Mouse (Mus musculus): ENCODE measurements at regions not wholly inside any gene's neighbourhood (a gene's known extent, or its start where the extent isn't known, plus 50 kb on each side); places are given as distances from the start of the nearest gene placed in this dataset.
A peak's percentile ranks its signal among the peaks of the same experiment; 100 is the strongest.

- Histone ChIP-seq H3K4me1 (ENCODE audit: control insufficient read depth in 1 of 2, insufficient read depth in 2 of 2) (no peaks in the 10 kb centered on the region), H3K36me3 (replicated peaks in 1 of 2; ENCODE audit: control insufficient read depth in 1 of 2, insufficient read depth in 1 of 2, low read length in 1 of 2) (no peaks in the 10 kb centered on the region), H3K4me2 (ENCODE audit: insufficient read depth, low read depth, poor library complexity, severe bottlenecking) (no peak overlapping the region), H3K27ac (ENCODE audit: insufficient read depth, low read depth) (no peak overlapping the region), H3K9ac (ENCODE audit: insufficient read depth, low read depth) (no peak overlapping the region), H3K79me2 (replicated peaks; ENCODE audit: control insufficient read depth, extremely low read depth, insufficient read depth, poor library complexity, severe bottlenecking) (no peaks in the 10 kb centered on the region), H3K9me3 (replicated peaks; ENCODE audit: low read length) (no peaks in the 10 kb centered on the region), H3K27me3 (replicated peaks) (no peaks in the 10 kb centered on the region), H3K4me3 (replicated peaks in 1 of 3; ENCODE audit: low read depth in 2 of 3, low read length in 2 of 3, poor library complexity in 1 of 3) (no peak overlapping the region)
- in situ Hi-C loops (cut with MboI; ENCODE audit: low pct_ligation_motif_present, low pct_unique_long_range_greater_than_20kb, low sequenced_read_pairs) (no loop called here), dilution Hi-C loops (cut with MboI; ENCODE audit: extremely low pct_ligation_motif_present, extremely low pct_unique_long_range_greater_than_20kb, low sequenced_read_pairs) (no loop called here)
- DNase-seq (ENCODE audit: extremely low read depth) = peak; percentile 21
- no peak for TF ChIP-seq UBTF (IDR thresholded peaks at IDR 0.05; ENCODE audit: low read depth, low read length)
- no peak for TF ChIP-seq JUND (conservative IDR thresholded peaks at IDR 0.05; ENCODE audit: low read depth, low read length)
- TF ChIP-seq CTCF (conservative IDR thresholded peaks at IDR 0.05 in 1 of 2, IDR thresholded peaks at IDR 0.05 in 1 of 2; ENCODE audit: low read depth in 2 of 2, low read length in 2 of 2) = peak; percentile 38 to 52; a peak in 3 of 4 replicates
- no peak for TF ChIP-seq PAX5 (IDR thresholded peaks at IDR 0.05; ENCODE audit: low read length)
- peak; percentile 35 for TF ChIP-seq RAD21 (IDR thresholded peaks at IDR 0.05; ENCODE audit: low read depth, low read length)
- TF ChIP-seq SMC3 (IDR thresholded peaks at IDR 0.05; ENCODE audit: low read depth, low read length) = peak; percentile 57
These were observed 559.2 kb upstream of the 2610301B20Rik start for GRCm38 (mm10) chr4:10315144-10315543.

GRCm38 (mm10) chr4:10315875-10316274, 558.4 kb upstream of the 2610301B20Rik start:
- Histone ChIP-seq H3K9me3 (replicated peaks; ENCODE audit: low read length) (no peaks in the 10 kb centered on the region), H3K4me1 (ENCODE audit: control insufficient read depth in 1 of 2, insufficient read depth in 2 of 2) (no peaks in the 10 kb centered on the region), H3K27me3 (replicated peaks) (no peaks in the 10 kb centered on the region), H3K9ac (ENCODE audit: insufficient read depth, low read depth) (no peak overlapping the region), H3K27ac (ENCODE audit: insufficient read depth, low read depth) (no peak overlapping the region), H3K79me2 (replicated peaks; ENCODE audit: control insufficient read depth, extremely low read depth, insufficient read depth, poor library complexity, severe bottlenecking) (no peaks in the 10 kb centered on the region), H3K36me3 (replicated peaks in 1 of 2; ENCODE audit: control insufficient read depth in 1 of 2, insufficient read depth in 1 of 2, low read length in 1 of 2) (no peaks in the 10 kb centered on the region), H3K4me2 (ENCODE audit: insufficient read depth, low read depth, poor library complexity, severe bottlenecking) (no peak overlapping the region), H3K4me3 (replicated peaks in 1 of 3; ENCODE audit: low read depth in 2 of 3, low read length in 2 of 3, poor library complexity in 1 of 3) (no peak overlapping the region)
- dilution Hi-C loops (cut with MboI; ENCODE audit: extremely low pct_ligation_motif_present, extremely low pct_unique_long_range_greater_than_20kb, low sequenced_read_pairs) (no loop called here), in situ Hi-C loops (cut with MboI; ENCODE audit: low pct_ligation_motif_present, low pct_unique_long_range_greater_than_20kb, low sequenced_read_pairs) (no loop called here)
- no peak for DNase-seq (ENCODE audit: extremely low read depth)
- TF ChIP-seq POLR2A (IDR thresholded peaks at IDR 0.05; ENCODE audit: low read depth, low read length) (no peak), POLR2AphosphoS2 (IDR thresholded peaks at IDR 0.05; ENCODE audit: low read depth, low read length) (no peak), UBTF (IDR thresholded peaks at IDR 0.05; ENCODE audit: low read depth, low read length) (no peak), ZNF384 (IDR thresholded peaks at IDR 0.05; ENCODE audit: low read depth, low read length) (no peak), ZKSCAN1 (IDR thresholded peaks at IDR 0.05; ENCODE audit: borderline replicate concordance, low read depth, low read length) (no peak), HCFC1 (IDR thresholded peaks at IDR 0.05; ENCODE audit: low read depth, low read length) (no peak)

GRCm38 (mm10) chr4:10344147-10344546, 530.2 kb upstream of the 2610301B20Rik start:
- in situ Hi-C loops (cut with MboI; ENCODE audit: low pct_ligation_motif_present, low pct_unique_long_range_greater_than_20kb, low sequenced_read_pairs) = no loop called here
- dilution Hi-C loops (cut with MboI; ENCODE audit: extremely low pct_ligation_motif_present, extremely low pct_unique_long_range_greater_than_20kb, low sequenced_read_pairs) = no loop called here
- Histone ChIP-seq H3K27me3 (replicated peaks) (no peaks in the 10 kb centered on the region), H3K27ac (ENCODE audit: insufficient read depth, low read depth) (no peak overlapping the region), H3K4me3 (replicated peaks in 1 of 3; ENCODE audit: low read depth in 2 of 3, low read length in 2 of 3, poor library complexity in 1 of 3) (no peak overlapping the region), H3K79me2 (replicated peaks; ENCODE audit: control insufficient read depth, extremely low read depth, insufficient read depth, poor library complexity, severe bottlenecking) (no peaks in the 10 kb centered on the region), H3K4me2 (ENCODE audit: insufficient read depth, low read depth, poor library complexity, severe bottlenecking) (no peak overlapping the region), H3K36me3 (replicated peaks in 1 of 2; ENCODE audit: control insufficient read depth in 1 of 2, insufficient read depth in 1 of 2, low read length in 1 of 2) (no peaks in the 10 kb centered on the region), H3K4me1 (ENCODE audit: control insufficient read depth in 1 of 2, insufficient read depth in 2 of 2) (peaks cover 0 to 24% of the 10 kb centered on the region in 2 experiments; a peak in 2 of 4 replicates), H3K9ac (ENCODE audit: insufficient read depth, low read depth) (no peak overlapping the region), H3K9me3 (replicated peaks; ENCODE audit: low read length) (peaks cover 3% of the 10 kb centered on the region)
- TF ChIP-seq MXI1 (IDR thresholded peaks at IDR 0.05; ENCODE audit: low read depth, low read length) = no peak
- TF ChIP-seq JUND (conservative IDR thresholded peaks at IDR 0.05; ENCODE audit: low read depth, low read length) = peak; percentile 77
- TF ChIP-seq EP300 (IDR thresholded peaks at IDR 0.05; ENCODE audit: low read length) = peak; percentile 58; the same call in 1 of the 2 replicates
- no peak for TF ChIP-seq ZNF384 (IDR thresholded peaks at IDR 0.05; ENCODE audit: low read depth, low read length)
- no peak for TF ChIP-seq ETS1 (conservative IDR thresholded peaks at IDR 0.05; ENCODE audit: low read depth, low read length)
- peak; percentile 65; the same call in 1 of the 2 replicates for TF ChIP-seq IRF4 (IDR thresholded peaks at IDR 0.05; ENCODE audit: low read depth, low read length)
- TF ChIP-seq JUN (IDR thresholded peaks at IDR 0.05; ENCODE audit: insufficient read depth, low read depth, low read length) = peak; percentile 21; the same call in 1 of the 2 replicates
- no peak for TF ChIP-seq CHD2 (IDR thresholded peaks at IDR 0.05; ENCODE audit: low read length)
- no peak for DNase-seq (ENCODE audit: extremely low read depth)
